15 mouse cellular contexts compared by ENCODE assay signal in genomic region chr5:132644646-132645172, GRCm38 (mm10).
"Had no signal": no experiment of that assay in that cellular context is flagged by ENCODE, and none has a peak within 500 bp of the region (broad histone marks: within the 10 kb centered on the region; RNA-seq: fewer than 3 reads in every experiment).

No protein-coding gene starts in this region.

- H3K9me3 ChIP-seq: liver, embryonic 15.5 days; lung, embryonic 15.5 days; midbrain, embryonic 12.5 days; neural tube, embryonic 12.5 days had no signal

- DNase-seq: liver, postnatal 0 days; lung, adult 2 months; lung, postnatal 14 days; lung, postnatal 36 days; midbrain, embryonic 14.5 days; right cerebral cortex, postnatal 14 days; thymus, adult 18-20 months; thymus, postnatal 14 days; thymus, postnatal 36 days had no signal

- H3K27ac ChIP-seq: liver, embryonic 15.5 days; lung, embryonic 15.5 days; macrophage; midbrain, embryonic 12.5 days; neural tube, embryonic 12.5 days had no signal

- H3K9ac ChIP-seq: liver, embryonic 15.5 days; liver, postnatal 0 days; lung, embryonic 15.5 days; midbrain, embryonic 12.5 days; neural tube, embryonic 12.5 days had no signal

- H3K4me3 ChIP-seq: liver, embryonic 15.5 days; lung, embryonic 15.5 days; megakaryocyte, embryonic 14.5 days; midbrain, embryonic 12.5 days; neural tube, embryonic 12.5 days had no signal

- H3K4me1 ChIP-seq: lung, embryonic 15.5 days; megakaryocyte, embryonic 14.5 days; midbrain, embryonic 12.5 days; neural tube, embryonic 12.5 days had no signal

- H3K36me3 ChIP-seq: liver, embryonic 15.5 days; lung, embryonic 15.5 days; midbrain, embryonic 12.5 days; neural tube, embryonic 12.5 days had no signal
